Mouse (Mus musculus): Measurements from ENCODE around the gene Myo3a. TPM values are rescaled to one million over a fixed set of nuclear protein-coding genes. Genes with fewer than 3 reads are reported as not detected.
"Not testable (repeated sequence)": the region's sequence is repeated elsewhere in the genome, so short reads cannot be mapped to it uniquely, and the experiment has no call there.

Gene Myo3a
- polyA plus RNA-seq, 1 experiment from 2014 or later = not detected

DNA sequence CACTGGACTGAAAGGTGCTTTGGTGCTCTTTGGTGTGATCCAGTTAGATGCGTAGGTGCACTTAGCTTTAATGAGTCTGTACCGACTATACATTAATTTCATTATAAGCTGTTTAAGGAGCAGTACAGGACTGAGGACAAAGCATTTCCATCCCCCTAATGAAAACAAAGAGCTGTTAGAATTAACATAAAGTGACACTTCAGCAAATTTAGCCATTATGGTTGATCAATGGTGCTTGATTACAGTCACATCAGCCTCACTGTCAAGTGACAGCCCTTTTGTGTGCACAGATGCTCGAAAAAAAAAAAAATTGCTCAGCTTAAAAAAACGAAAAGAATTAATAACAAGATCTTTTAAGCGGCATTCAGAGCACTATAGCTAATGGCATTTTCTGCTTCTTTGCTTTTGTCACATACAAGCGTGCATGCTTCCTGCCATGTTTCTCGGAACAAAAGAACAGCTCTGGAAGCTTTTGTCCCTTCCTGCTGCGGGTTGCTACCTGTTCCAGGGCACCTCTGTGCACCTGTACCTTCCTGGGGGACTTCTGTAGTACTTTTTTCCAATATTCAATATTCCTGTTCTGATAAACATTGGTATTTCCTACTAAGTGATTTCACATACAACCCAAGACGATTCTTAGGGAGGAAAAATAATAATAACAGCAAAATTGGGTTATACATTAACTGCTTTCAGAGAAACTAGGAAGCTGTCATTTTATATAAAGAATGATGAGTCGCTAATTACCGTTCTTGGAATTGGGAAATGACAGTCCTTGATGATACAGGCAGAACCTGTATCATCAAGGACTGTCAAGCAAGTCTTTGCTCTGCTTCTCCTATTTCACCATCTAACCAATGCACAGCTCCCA, 66.5 kb downstream of the Myo3a start:
- ATAC-seq (ENCODE audit: insufficient number of reproducible peaks, insufficient read depth, low FRiP score, low read depth) = no peak

GRCm38 (mm10) chr2:22294447-22294738, 67.1 kb downstream of the Myo3a start:
- H3K27ac ChIP-seq (replicated peaks in 1 of 2; ENCODE audit: control insufficient read depth in 1 of 2, insufficient read depth in 1 of 2, low read depth in 2 of 2, low read length in 2 of 2) = no peak overlapping the region
- H3K9me3 ChIP-seq (ENCODE audit: control insufficient read depth, low read length) = no peaks in the 10 kb centered on the region
- no peaks in the 10 kb centered on the region for H3K36me3 ChIP-seq (ENCODE audit: control insufficient read depth, insufficient read depth, low read length)
- no peak overlapping the region for H3K4me3 ChIP-seq (ENCODE audit: control insufficient read depth in 1 of 2, insufficient read depth in 1 of 2, low read depth in 1 of 2, low read length in 2 of 2)
- ATAC-seq (ENCODE audit: insufficient number of reproducible peaks, insufficient read depth, low FRiP score, low read depth) = no peak
- H3K27me3 ChIP-seq (ENCODE audit: control insufficient read depth, insufficient read depth, low read length) = no peaks in the 10 kb centered on the region
- no peak overlapping the region for H3K4me2 ChIP-seq (ENCODE audit: low read length)
- no peaks in the 10 kb centered on the region for H3K4me1 ChIP-seq (ENCODE audit: control insufficient read depth in 2 of 2, insufficient read depth in 2 of 2, low read length in 2 of 2)
- WGBS = 40% methylated on average over 2 of the region's 2 CpGs
- no peak overlapping the region for H3K9ac ChIP-seq (ENCODE audit: low read length)

More for the DNA sequence above, 66.5 kb downstream of the Myo3a start:
- Histone ChIP-seq H3K4me1 (ENCODE audit: control insufficient read depth in 2 of 2, insufficient read depth in 2 of 2, low read length in 2 of 2) (no peaks in the 10 kb centered on the region), H3K27ac (replicated peaks in 1 of 2; ENCODE audit: control insufficient read depth in 1 of 2, insufficient read depth in 1 of 2, low read depth in 2 of 2, low read length in 2 of 2) (no peak overlapping the region), H3K27me3 (ENCODE audit: control insufficient read depth, insufficient read depth, low read length) (no peaks in the 10 kb centered on the region), H3K36me3 (ENCODE audit: control insufficient read depth, insufficient read depth, low read length) (no peaks in the 10 kb centered on the region), H3K4me2 (ENCODE audit: low read length) (no peak overlapping the region), H3K4me3 (ENCODE audit: control insufficient read depth in 1 of 2, insufficient read depth in 1 of 2, low read depth in 1 of 2, low read length in 2 of 2) (no peak overlapping the region), H3K9ac (ENCODE audit: low read length) (no peak overlapping the region), H3K9me3 (ENCODE audit: control insufficient read depth, low read length) (no peaks in the 10 kb centered on the region)
- WGBS = 68% methylated on average over 11 of the region's 11 CpGs

DNA sequence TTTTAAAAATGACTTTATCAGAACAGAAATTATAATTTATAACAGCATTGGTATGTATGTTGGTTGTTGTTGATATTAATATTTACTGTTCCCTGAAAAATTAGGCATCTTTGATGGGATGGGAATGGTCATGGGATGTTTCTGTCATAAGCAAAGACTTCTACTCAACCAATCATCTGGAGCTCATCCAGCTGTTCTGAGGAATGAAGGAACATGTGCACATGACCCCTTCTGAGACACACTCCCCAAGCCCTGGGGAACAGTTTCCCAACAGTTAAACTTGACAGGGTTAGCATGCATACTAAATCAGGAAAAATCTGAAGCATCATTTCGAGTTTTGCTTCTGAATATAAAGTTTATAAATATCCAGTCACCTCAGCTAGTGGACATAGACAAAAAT, 70.6 kb downstream of the Myo3a start:
- ATAC-seq (ENCODE audit: insufficient number of reproducible peaks, insufficient read depth, low FRiP score, low read depth) = no peak
- Histone ChIP-seq H3K9me3 (ENCODE audit: control insufficient read depth, low read length) (no peaks in the 10 kb centered on the region), H3K4me1 (ENCODE audit: control insufficient read depth in 2 of 2, insufficient read depth in 2 of 2, low read length in 2 of 2) (no peaks in the 10 kb centered on the region), H3K27ac (replicated peaks in 1 of 2; ENCODE audit: control insufficient read depth in 1 of 2, insufficient read depth in 1 of 2, low read depth in 2 of 2, low read length in 2 of 2) (no peak overlapping the region), H3K36me3 (ENCODE audit: control insufficient read depth, insufficient read depth, low read length) (no peaks in the 10 kb centered on the region), H3K9ac (ENCODE audit: low read length) (no peak overlapping the region), H3K4me2 (ENCODE audit: low read length) (no peak overlapping the region), H3K27me3 (ENCODE audit: control insufficient read depth, insufficient read depth, low read length) (no peaks in the 10 kb centered on the region), H3K4me3 (ENCODE audit: control insufficient read depth in 1 of 2, insufficient read depth in 1 of 2, low read depth in 1 of 2, low read length in 2 of 2) (no peak overlapping the region)
- WGBS = 60% methylated on average over 1 of the region's 1 CpGs

- Histone ChIP-seq H3K27ac (replicated peaks in 1 of 2; ENCODE audit: control insufficient read depth in 1 of 2, insufficient read depth in 1 of 2, low read depth in 2 of 2, low read length in 2 of 2) (no peak overlapping the region), H3K9ac (ENCODE audit: low read length) (peak overlapping the region; percentile 59; the same call in 1 of the 2 replicates), H3K4me1 (ENCODE audit: control insufficient read depth in 2 of 2, insufficient read depth in 2 of 2, low read length in 2 of 2) (peaks cover 4 to 7% of the 10 kb centered on the region in 2 experiments; a peak in 2 of 4 replicates), H3K36me3 (ENCODE audit: control insufficient read depth, insufficient read depth, low read length) (no peaks in the 10 kb centered on the region), H3K27me3 (ENCODE audit: control insufficient read depth, insufficient read depth, low read length) (no peaks in the 10 kb centered on the region), H3K4me3 (ENCODE audit: control insufficient read depth in 1 of 2, insufficient read depth in 1 of 2, low read depth in 1 of 2, low read length in 2 of 2) (peak overlapping the region; percentile 40 to 43), H3K4me2 (ENCODE audit: low read length) (peak overlapping the region; percentile 85), H3K9me3 (ENCODE audit: control insufficient read depth, low read length) (no peaks in the 10 kb centered on the region)
- ATAC-seq (ENCODE audit: insufficient number of reproducible peaks, insufficient read depth, low FRiP score, low read depth) = peak; percentile 47; the same call in 1 of the 2 replicates
- WGBS = 10% methylated on average over 27 of the region's 32 CpGs
These were observed 111.1 kb downstream of the Myo3a start for GRCm38 (mm10) chr2:22338269-22338857.

- H3K4me2 ChIP-seq (ENCODE audit: low read length); H3K9ac ChIP-seq (ENCODE audit: low read length); H3K4me1 ChIP-seq (ENCODE audit: control insufficient read depth in 2 of 2, insufficient read depth in 2 of 2, low read length in 2 of 2); H3K9me3 ChIP-seq (ENCODE audit: control insufficient read depth, low read length); H3K27me3 ChIP-seq (ENCODE audit: control insufficient read depth, insufficient read depth, low read length); H3K4me3 ChIP-seq (ENCODE audit: control insufficient read depth in 1 of 2, insufficient read depth in 1 of 2, low read depth in 1 of 2, low read length in 2 of 2); H3K36me3 ChIP-seq (ENCODE audit: control insufficient read depth, insufficient read depth, low read length); H3K27ac ChIP-seq (replicated peaks in 1 of 2; ENCODE audit: control insufficient read depth in 1 of 2, insufficient read depth in 1 of 2, low read depth in 2 of 2, low read length in 2 of 2); ATAC-seq (ENCODE audit: insufficient number of reproducible peaks, insufficient read depth, low FRiP score, low read depth): not testable (repeated sequence)
- whole genome bisulfite sequencing = 85% methylated on average over 11 of the region's 11 CpGs
These were observed 183.2 kb downstream of the Myo3a start for GRCm38 (mm10) chr2:22410511-22410910.

DNA sequence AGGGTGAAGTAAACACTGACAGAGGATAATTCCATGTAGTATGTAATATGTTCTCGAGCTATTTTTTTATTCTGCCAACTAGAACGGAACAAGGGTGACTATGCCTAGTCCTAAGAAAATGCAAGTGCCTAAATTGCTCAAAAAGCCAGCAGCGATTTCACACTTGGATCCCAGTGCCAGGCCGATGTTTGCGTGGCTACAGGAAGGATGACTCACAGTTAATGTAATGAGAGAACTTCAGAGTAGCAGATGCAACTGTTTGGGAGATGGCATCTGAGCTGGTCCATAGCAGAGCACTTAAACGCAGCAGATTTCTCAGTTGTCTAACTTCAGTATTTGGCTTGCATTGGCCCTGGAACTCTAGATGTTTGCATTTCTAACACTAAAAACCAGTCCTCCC, 321.1 kb downstream of the Myo3a start:
- 73% methylated on average over 6 of the region's 6 CpGs for WGBS
- Histone ChIP-seq H3K9ac (ENCODE audit: low read length) (no peak overlapping the region), H3K9me3 (ENCODE audit: control insufficient read depth, low read length) (no peaks in the 10 kb centered on the region), H3K36me3 (ENCODE audit: control insufficient read depth, insufficient read depth, low read length) (no peaks in the 10 kb centered on the region), H3K4me3 (ENCODE audit: control insufficient read depth in 1 of 2, insufficient read depth in 1 of 2, low read depth in 1 of 2, low read length in 2 of 2) (no peak overlapping the region), H3K4me2 (ENCODE audit: low read length) (no peak overlapping the region), H3K27me3 (ENCODE audit: control insufficient read depth, insufficient read depth, low read length) (no peaks in the 10 kb centered on the region), H3K27ac (replicated peaks in 1 of 2; ENCODE audit: control insufficient read depth in 1 of 2, insufficient read depth in 1 of 2, low read depth in 2 of 2, low read length in 2 of 2) (no peak overlapping the region), H3K4me1 (ENCODE audit: control insufficient read depth in 2 of 2, insufficient read depth in 2 of 2, low read length in 2 of 2) (no peaks in the 10 kb centered on the region)
- no peak for ATAC-seq (ENCODE audit: insufficient number of reproducible peaks, insufficient read depth, low FRiP score, low read depth)

DNA sequence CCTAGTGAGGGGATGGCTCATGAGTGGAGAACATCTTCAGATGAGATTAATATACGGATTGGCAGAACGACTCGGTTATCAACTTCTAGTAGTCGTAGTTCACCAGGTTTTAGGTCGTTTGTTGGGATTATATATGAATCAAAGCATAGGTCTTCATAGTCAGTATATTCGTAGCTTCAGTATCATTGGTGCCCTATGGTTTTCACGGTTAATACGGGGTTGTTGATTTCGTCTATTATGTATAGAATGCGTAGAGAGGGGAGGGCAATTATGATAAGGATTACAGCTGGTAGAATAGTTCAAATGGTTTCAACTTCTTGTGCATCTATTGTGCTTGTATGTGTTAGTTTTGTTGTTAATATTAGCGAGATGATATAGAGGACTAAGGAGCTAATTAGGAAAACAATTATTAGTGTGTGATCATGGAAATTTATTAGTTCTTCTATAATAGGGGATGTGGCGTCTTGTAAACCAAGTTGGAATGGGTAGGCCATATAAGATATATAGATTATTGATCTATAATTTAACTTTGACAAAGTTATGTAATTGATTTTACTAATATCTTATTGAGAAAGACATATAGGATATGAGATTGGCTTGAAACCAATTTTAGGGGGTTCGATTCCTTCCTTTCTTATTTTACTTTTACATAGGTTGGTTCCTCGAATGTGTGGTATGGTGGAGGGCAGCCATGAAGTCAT, 360.3 kb downstream of the Myo3a start:
- not testable (repeated sequence) for H3K27me3 ChIP-seq (ENCODE audit: control insufficient read depth, insufficient read depth, low read length); H3K36me3 ChIP-seq (ENCODE audit: control insufficient read depth, insufficient read depth, low read length); H3K9me3 ChIP-seq (ENCODE audit: control insufficient read depth, low read length); H3K4me2 ChIP-seq (ENCODE audit: low read length); H3K9ac ChIP-seq (ENCODE audit: low read length); H3K27ac ChIP-seq (replicated peaks in 1 of 2; ENCODE audit: control insufficient read depth in 1 of 2, insufficient read depth in 1 of 2, low read depth in 2 of 2, low read length in 2 of 2); H3K4me3 ChIP-seq (ENCODE audit: control insufficient read depth in 1 of 2, insufficient read depth in 1 of 2, low read depth in 1 of 2, low read length in 2 of 2); H3K4me1 ChIP-seq (ENCODE audit: control insufficient read depth in 2 of 2, insufficient read depth in 2 of 2, low read length in 2 of 2)
- 74% methylated on average over 13 of the region's 14 CpGs for whole genome bisulfite sequencing
- peak; percentile 82 for ATAC-seq (ENCODE audit: insufficient number of reproducible peaks, insufficient read depth, low FRiP score, low read depth)

Measured in heart, embryonic 14.5 days (tissue).